Mouse (Mus musculus) midbrain, embryonic 12.5 days (tissue): Measurements from ENCODE around the gene Plxnb1. TPM values are rescaled to one million over a fixed set of nuclear protein-coding genes. Genes with fewer than 3 reads are reported as not detected.

Experiments
- ATAC-seq: fragments of 200-750 bp; cut with Nextera tagmentation; 2 replicates; pipeline ENCODE4 v1.8.0; 2017; ENCODE audit warnings: low read depth, moderate TSS enrichment, moderate library complexity; ENCODE audit not compliant: low FRiP score
- H3K27ac ChIP-seq: fragments of 300-500 bp; sonication (generic); replicated peaks from 2 replicates; pipeline ENCODE4 v1.5.1; 2016; ENCODE audit warnings: mild to moderate bottlenecking
- H3K27me3 ChIP-seq: fragments of 300-500 bp; sonication (generic); 2 replicates; pipeline ENCODE4 v1.6.1; 2016; ENCODE audit warnings: mild to moderate bottlenecking
- H3K36me3 ChIP-seq: fragments of 300-500 bp; sonication (generic); 2 replicates; pipeline ENCODE4 v1.6.1; 2016
- H3K4me1 ChIP-seq: fragments of 300-500 bp; sonication (generic); 2 replicates; pipeline ENCODE4 v1.6.1; 2016
- H3K4me2 ChIP-seq: fragments of 300-500 bp; sonication (generic); replicated peaks from 2 replicates; pipeline ENCODE4 v1.6.1; 2016; ENCODE audit warnings: mild to moderate bottlenecking, moderate library complexity
- H3K4me3 ChIP-seq: fragments of 300-500 bp; sonication (generic); 2 replicates; pipeline ENCODE4 v1.5.1; 2016; ENCODE audit warnings: mild to moderate bottlenecking
- H3K9ac ChIP-seq: fragments of 300-500 bp; sonication (generic); replicated peaks from 2 replicates; pipeline ENCODE4 v1.6.1; 2016; ENCODE audit warnings: mild to moderate bottlenecking, moderate library complexity
- H3K9me3 ChIP-seq: fragments of 300-500 bp; sonication (generic); 2 replicates; pipeline ENCODE4 v1.6.1; 2016; ENCODE audit warnings: mild to moderate bottlenecking
- WGBS: fragments of 180-500 bp; shearing (Covaris S2); methylation state at CpG from one replicate; pipeline ENCODE4 v1.1.7; 2016; 5-methylcytosine and 5-hydroxymethylcytosine counted together
- polyA plus RNA-seq: library from polyadenylated mRNA; unstranded; fragments of >200 nt; fragmentation: Nextera tagmentation; extraction: Ambion mirVana; gene quantifications from 2 replicates; pipeline ENCODE4 v1.2.1, GENCODE M21; 2016

Plxnb1 gene
- polyA plus RNA-seq, 1 experiment from 2014 or later, result 43.7 TPM

GRCm38 (mm10) chr9:109055271-109056030 lies 39.7 kb upstream of the Plxnb1 start:
- H3K27me3 ChIP-seq, result no peaks in the 10 kb centered on the region
- H3K36me3 ChIP-seq, result peaks cover 31% of the 10 kb centered on the region
- H3K9me3 ChIP-seq, result no peaks in the 10 kb centered on the region
- H3K27ac ChIP-seq, result no peak overlapping the region
- H3K4me3 ChIP-seq, result peak overlapping the region; percentile 30
- H3K9ac ChIP-seq, result peak overlapping the region; percentile 43; the same call in 1 of the 2 replicates
- peak overlapping the region; percentile 39 for H3K4me2 ChIP-seq
- H3K4me1 ChIP-seq, result peaks cover 22% of the 10 kb centered on the region
- WGBS, result 95% methylated on average over 12 of the region's 12 CpGs
- ATAC-seq, result no peak

- ATAC-seq, result no peak
- Histone ChIP-seq H3K9ac (no peak overlapping the region), H3K9me3 (no peaks in the 10 kb centered on the region), H3K4me2 (no peak overlapping the region), H3K36me3 (peaks cover 36% of the 10 kb centered on the region), H3K27ac (no peak overlapping the region), H3K27me3 (no peaks in the 10 kb centered on the region), H3K4me1 (peaks cover 22% of the 10 kb centered on the region), H3K4me3 (no peak overlapping the region)
- WGBS, result 91% methylated on average over 17 of the region's 17 CpGs
Measured at GRCm38 (mm10) chr9:109056081-109056690, 39.0 kb upstream of the Plxnb1 start.

GRCm38 (mm10) chr9:109056916-109057315 lies 38.3 kb upstream of the Plxnb1 start:
- ATAC-seq, result no peak
- Histone ChIP-seq H3K9me3 (no peaks in the 10 kb centered on the region), H3K27ac (no peak overlapping the region), H3K4me1 (peaks cover 22% of the 10 kb centered on the region), H3K4me3 (no peak overlapping the region), H3K9ac (no peak overlapping the region), H3K4me2 (no peak overlapping the region), H3K36me3 (peaks cover 41% of the 10 kb centered on the region), H3K27me3 (no peaks in the 10 kb centered on the region)
- WGBS, result 86% methylated on average over 4 of the region's 4 CpGs

GRCm38 (mm10) chr9:109057543-109057942 lies 37.6 kb upstream of the Plxnb1 start:
- H3K27ac ChIP-seq, result no peak overlapping the region
- ATAC-seq, result no peak
- no peaks in the 10 kb centered on the region for H3K27me3 ChIP-seq
- peaks cover 22% of the 10 kb centered on the region for H3K4me1 ChIP-seq
- no peak overlapping the region for H3K9ac ChIP-seq
- 98% methylated on average over 5 of the region's 5 CpGs for WGBS
- H3K4me3 ChIP-seq, result no peak overlapping the region
- no peak overlapping the region for H3K4me2 ChIP-seq
- peaks cover 46% of the 10 kb centered on the region for H3K36me3 ChIP-seq
- no peaks in the 10 kb centered on the region for H3K9me3 ChIP-seq

- 93% methylated on average over 19 of the region's 19 CpGs for WGBS
- Histone ChIP-seq H3K9ac (no peak overlapping the region), H3K36me3 (peaks cover 52% of the 10 kb centered on the region), H3K4me2 (no peak overlapping the region), H3K4me1 (peaks cover 22% of the 10 kb centered on the region), H3K9me3 (no peaks in the 10 kb centered on the region), H3K27ac (no peak overlapping the region), H3K4me3 (no peak overlapping the region), H3K27me3 (no peaks in the 10 kb centered on the region)
- no peak for ATAC-seq
Measured at GRCm38 (mm10) chr9:109058006-109058765, 37.0 kb upstream of the Plxnb1 start.

DNA sequence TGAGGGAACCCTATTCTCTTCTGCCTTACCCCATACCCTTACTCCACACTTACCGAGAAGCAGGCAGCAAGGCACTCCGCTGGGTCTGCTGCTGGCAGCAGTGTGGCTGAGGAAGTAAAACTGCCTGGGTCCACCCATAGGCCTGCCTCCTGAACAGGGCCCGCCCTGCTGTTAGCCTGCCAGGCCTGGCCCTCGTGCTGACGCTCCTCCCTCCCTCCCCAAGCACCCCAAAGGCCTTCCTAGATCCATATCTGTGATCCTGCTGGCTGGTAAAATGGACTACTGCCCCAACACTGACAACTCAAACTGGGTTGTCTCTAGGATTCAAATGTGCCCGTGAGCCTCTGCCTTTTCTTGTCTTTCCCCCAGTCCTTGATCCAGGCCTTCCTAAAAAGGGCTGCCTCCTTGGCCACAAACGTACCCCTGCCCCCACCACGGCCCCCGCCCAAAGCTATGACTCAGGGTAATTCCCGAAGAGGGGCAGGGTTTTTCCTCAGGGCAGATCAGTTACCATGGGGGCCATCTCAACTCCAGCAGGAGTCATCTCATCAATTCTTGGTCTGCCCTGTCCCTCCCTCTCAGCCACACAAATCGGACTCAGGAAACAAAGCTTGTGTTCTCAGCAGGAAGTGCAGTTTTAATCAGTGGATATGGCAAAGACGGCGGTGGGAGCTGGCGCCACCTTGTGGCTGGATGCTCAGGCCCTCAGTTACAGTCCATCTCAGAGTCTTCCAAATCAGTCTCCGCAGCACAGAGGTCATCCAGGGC lies 35.9 kb upstream of the Plxnb1 start, which contains the start of gene Trex1:
TSS of gene Trex1 (minus strand) at position 599 of the 768 bp plus-strand sequence.
- peaks cover 63% of the 10 kb centered on the region for H3K36me3 ChIP-seq
- peaks cover 21% of the 10 kb centered on the region for H3K4me1 ChIP-seq
- H3K4me3 ChIP-seq, result peak within 1 kb of the TSS; percentile 33
- 29% methylated on average over 15 of the region's 15 CpGs for WGBS
- no peaks in the 10 kb centered on the region for H3K27me3 ChIP-seq
- peak; percentile 54 for ATAC-seq
- H3K4me2 ChIP-seq, result peak within 1 kb of the TSS; percentile 45
- peak within 1 kb of the TSS; percentile 56 for H3K9ac ChIP-seq
- H3K9me3 ChIP-seq, result no peaks in the 10 kb centered on the region
- H3K27ac ChIP-seq, result peak within 1 kb of the TSS; percentile 75

GRCm38 (mm10) chr9:109060184-109060897 lies 34.8 kb upstream of the Plxnb1 start:
- no peak for ATAC-seq
- H3K27ac ChIP-seq, result peak overlapping the region; percentile 75; the same call in 1 of the 2 replicates

DNA sequence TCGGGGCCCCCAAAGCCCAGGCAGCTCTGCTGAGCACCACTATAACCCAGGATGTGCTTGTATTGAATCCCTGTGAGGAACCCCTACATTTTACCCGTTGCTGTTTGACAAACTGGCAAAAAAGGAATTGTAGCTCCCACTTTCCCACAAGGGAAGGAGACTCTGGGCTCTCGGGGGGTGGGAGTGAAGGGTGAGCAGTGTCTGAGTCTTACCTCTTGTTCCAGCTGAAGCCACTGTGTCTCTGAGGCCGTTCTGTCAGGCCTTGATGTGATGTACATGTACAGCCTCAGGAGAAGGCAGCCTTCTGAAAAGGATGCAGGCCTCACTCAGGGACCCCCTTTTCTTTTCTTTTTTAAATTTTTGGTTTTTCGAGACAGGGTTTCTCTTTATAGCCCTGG lies 34.3 kb upstream of the Plxnb1 start:
- Histone ChIP-seq H3K36me3 (peaks cover 79% of the 10 kb centered on the region), H3K27me3 (no peaks in the 10 kb centered on the region), H3K4me3 (no peak overlapping the region), H3K4me2 (no peak overlapping the region), H3K9ac (no peak overlapping the region), H3K27ac (no peak overlapping the region), H3K9me3 (no peaks in the 10 kb centered on the region), H3K4me1 (peaks cover 11% of the 10 kb centered on the region)
- 94% methylated on average over 5 of the region's 5 CpGs for WGBS
- no peak for ATAC-seq

More at GRCm38 (mm10) chr9:109060184-109060897, 34.8 kb upstream of the Plxnb1 start:
- Histone ChIP-seq H3K9ac (peak overlapping the region; percentile 56; the same call in 1 of the 2 replicates), H3K4me2 (no peak overlapping the region), H3K27me3 (no peaks in the 10 kb centered on the region), H3K4me1 (peaks cover 12% of the 10 kb centered on the region), H3K4me3 (no peak overlapping the region), H3K9me3 (no peaks in the 10 kb centered on the region), H3K36me3 (peaks cover 74% of the 10 kb centered on the region)
- WGBS, result 92% methylated on average over 16 of the region's 16 CpGs

GRCm38 (mm10) chr9:109068095-109068735 lies 27.0 kb upstream of the Plxnb1 start:
- Histone ChIP-seq H3K4me2 (no peak overlapping the region), H3K4me1 (peaks cover 13% of the 10 kb centered on the region), H3K9ac (no peak overlapping the region), H3K4me3 (no peak overlapping the region), H3K27me3 (no peaks in the 10 kb centered on the region), H3K36me3 (peaks cover 86% of the 10 kb centered on the region), H3K27ac (no peak overlapping the region), H3K9me3 (no peaks in the 10 kb centered on the region)
- 95% methylated on average over 3 of the region's 3 CpGs for WGBS
- ATAC-seq, result no peak

GRCm38 (mm10) chr9:109073661-109074573 lies 21.3 kb upstream of the Plxnb1 start, which contains the start of gene Atrip:
Gene Atrip (minus strand): TSS chr9:109074124.
- peak; percentile 99 for ATAC-seq
- H3K4me3 ChIP-seq, result peak within 1 kb of the TSS; percentile 84

More at GRCm38 (mm10) chr9:109073661-109074573, 21.3 kb upstream of the Plxnb1 start, which contains the start of gene Atrip:
- H3K27ac ChIP-seq, result peak within 1 kb of the TSS; percentile 73
- peak within 1 kb of the TSS; percentile 90 for H3K4me2 ChIP-seq
- WGBS, result under 1% methylated on average over 57 of the region's 57 CpGs
- peaks cover 22% of the 10 kb centered on the region for H3K4me1 ChIP-seq
- H3K9ac ChIP-seq, result peak within 1 kb of the TSS; percentile 85
- H3K9me3 ChIP-seq, result no peaks in the 10 kb centered on the region
- H3K36me3 ChIP-seq, result peaks cover 37% of the 10 kb centered on the region
- no peaks in the 10 kb centered on the region for H3K27me3 ChIP-seq
